Mouse (Mus musculus): ENCODE data around the gene Cyp21a1.
A peak's percentile ranks its signal among the peaks of the same experiment; 100 is the strongest.
"Not testable (repeated sequence)": the region's sequence is repeated elsewhere in the genome, so short reads cannot be mapped to it uniquely, and the experiment has no call there.

The Cyp21a1 gene

DNA sequence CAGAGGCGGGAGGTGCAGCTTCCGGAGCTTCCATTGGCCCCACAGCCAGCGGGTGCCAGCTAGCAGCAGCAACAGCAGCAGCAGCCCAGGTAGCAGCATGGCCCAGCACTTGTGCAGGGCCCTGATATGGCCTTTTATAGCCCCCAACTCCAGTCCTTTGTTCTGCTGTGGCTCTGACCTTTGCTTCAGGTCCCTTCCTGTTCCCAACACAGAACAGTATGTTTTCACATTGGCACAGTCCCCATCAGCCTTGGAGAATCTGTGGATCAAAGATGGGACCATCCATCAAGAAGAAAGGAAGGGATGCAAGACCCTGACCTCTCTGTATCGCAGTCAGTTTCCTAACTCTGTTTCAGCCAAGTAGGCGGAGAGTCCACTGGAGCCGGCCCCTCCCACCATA is at the start of gene Cyp21a1:
Gene Cyp21a1, minus strand, starts transcription at position 261 of the 400 bp plus-strand sequence.
- not testable (repeated sequence) for DNase-seq (ENCODE audit: low spot score)

DNA sequence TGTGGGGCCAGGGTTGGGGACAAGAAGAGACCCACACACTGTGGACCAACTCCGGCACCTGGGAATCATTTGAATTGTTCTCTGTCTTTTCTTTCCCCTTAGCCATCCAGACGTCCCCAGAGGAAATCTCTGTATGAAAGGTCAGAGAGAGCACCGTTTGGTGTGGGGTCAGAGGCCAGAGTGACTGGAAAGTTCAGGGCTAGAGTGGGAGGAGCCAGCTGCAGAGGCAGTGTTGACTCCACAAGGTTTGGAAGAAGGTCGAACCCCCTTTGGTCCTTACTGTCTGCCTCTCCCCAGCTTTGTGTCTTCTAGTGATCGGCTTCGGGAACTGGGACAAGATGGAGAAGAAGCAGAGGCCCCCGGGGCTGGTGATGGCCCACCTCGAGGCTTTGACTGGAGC is 49.1 kb upstream of the Cyp21a1 start:
- no peak for DNase-seq (ENCODE audit: low spot score)

DNA sequence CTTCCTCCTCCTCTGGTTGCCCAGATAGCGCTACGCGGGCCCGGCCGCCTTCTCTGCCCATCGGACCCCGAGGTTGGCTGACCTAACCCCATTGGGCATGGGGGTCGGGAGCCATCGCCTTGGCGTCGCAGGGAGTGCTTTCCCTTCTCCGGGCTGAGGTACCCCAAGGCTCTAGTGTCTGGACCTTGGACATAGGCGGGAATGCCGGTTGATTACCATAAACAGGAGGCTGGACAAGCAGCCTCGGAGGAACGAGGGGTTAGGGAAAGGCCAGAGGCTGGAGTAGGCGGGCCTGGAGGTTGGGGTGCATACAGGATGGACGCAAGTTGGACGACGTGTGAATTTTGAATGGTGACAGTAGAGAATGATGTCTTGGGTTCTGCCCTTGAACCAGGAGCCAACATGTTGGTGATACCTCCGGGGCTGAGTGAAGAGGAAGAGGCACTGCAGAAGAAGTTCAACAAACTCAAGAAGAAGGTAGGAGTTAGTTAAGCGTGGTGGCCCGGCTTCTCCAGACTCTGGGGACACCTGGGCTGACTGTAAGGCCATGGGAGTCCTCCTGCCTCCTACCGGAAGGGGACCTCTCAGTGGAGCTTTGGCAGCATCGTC is 46.3 kb upstream of the Cyp21a1 start:
- no peak for DNase-seq (ENCODE audit: low spot score)

DNA sequence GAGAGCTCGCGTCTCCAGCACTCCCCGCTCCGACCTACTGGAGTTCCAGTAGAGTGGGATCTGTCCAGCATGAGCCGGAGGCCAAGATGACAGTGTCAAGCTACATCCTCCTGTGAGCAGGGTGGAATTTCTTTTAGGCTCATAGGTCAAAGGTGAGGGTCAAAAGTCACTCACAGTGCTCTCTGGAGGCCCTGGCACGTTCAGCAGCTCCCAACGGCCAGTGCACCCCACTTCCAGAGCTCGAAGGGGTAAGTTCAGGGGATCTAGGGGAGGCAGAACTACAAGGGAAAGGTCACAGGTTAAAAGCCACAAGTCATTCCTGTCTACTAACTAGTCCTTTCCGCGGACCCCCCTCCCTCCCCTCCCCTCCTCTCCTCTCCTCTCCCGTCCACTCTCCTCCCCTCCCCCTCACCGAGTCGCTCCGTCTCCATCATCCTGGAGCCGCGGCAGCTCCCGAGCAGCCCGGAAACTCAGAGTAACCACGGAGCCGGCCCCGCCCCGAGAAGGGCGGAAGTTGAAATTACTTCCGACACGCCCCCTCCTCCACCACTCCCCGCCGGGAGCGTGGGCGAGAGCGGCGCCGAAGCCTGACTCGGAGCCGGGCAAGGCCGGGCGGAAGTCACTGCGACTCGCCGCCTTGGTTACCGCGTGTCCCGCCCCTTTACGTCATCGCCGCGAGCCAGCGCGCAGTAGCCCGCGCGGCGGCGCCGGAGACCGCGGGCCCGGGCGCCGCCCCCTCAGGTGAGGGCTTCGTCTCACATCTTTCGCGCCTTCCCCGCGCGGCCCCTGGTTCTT is 45.6 kb upstream of the Cyp21a1 start, which contains the start of the genes Skiv2l and Nelfe:
Gene Skiv2l, minus strand, starts transcription at position 489 of the 795 bp plus-strand sequence.
Gene Nelfe, plus strand, starts transcription at position 670 of the 795 bp plus-strand sequence.
- peak; percentile 97 for DNase-seq (ENCODE audit: low spot score)

DNA sequence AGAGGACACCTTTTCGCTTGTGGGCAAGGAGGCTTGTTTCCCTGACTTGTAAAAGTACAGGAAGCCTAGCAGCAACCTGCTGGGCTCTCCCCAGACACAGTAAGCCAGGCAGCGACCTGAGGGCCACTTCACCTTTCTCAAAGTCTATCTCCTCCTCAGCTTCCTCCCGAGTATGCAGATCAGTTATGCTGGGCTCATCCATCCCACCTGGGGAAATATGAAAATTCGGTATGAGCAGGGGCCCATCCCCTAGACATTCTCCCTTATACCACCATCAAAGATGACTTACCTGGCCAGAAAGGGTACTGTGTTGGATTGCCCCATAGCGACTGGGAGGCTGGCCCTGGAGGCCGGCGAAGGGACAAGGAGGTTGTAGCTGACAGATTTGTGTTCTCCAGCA is 43.3 kb upstream of the Cyp21a1 start:
- no peak for DNase-seq (ENCODE audit: low spot score)

DNA sequence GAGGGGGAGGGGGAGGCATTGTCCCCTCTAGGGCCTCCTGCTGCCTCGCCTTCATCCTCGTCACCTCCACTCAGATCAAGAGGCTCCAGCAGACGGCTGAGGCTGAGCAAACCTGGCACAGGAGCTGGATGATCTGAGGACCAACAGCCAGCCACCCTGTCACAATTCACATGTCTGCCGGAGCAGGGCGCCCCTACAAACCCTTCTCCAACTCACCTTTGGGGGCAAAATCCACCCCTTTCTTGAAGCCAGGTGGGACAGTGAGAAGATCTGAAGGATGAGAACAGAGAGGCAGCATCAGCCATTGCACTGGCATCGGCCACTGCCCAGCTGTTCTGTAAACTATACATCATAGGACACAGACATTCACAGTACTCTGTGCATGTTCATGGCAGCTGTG is 42.8 kb upstream of the Cyp21a1 start:
- no peak for DNase-seq (ENCODE audit: low spot score)

DNA sequence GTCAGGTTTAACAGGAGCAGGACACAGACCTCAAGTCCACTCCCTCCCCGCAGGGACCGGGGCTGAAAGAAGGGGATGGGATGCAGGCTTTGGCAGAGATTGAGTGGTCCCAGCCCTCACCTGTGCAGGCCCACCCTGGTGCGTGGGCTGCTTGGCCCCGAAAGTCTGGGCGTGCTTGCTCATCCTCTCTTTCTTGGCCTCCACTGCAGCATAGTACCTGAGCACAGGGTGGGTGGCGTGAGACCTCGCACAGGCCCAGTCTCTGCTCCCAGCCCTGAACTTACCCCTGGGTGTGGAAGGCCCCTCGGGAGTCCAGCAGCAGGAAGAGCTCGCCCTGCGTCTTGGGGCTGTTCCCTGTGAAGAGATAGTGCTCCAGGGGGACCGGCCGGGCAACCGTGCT is 40.5 kb upstream of the Cyp21a1 start:
- DNase-seq (ENCODE audit: low spot score) = no peak

DNA sequence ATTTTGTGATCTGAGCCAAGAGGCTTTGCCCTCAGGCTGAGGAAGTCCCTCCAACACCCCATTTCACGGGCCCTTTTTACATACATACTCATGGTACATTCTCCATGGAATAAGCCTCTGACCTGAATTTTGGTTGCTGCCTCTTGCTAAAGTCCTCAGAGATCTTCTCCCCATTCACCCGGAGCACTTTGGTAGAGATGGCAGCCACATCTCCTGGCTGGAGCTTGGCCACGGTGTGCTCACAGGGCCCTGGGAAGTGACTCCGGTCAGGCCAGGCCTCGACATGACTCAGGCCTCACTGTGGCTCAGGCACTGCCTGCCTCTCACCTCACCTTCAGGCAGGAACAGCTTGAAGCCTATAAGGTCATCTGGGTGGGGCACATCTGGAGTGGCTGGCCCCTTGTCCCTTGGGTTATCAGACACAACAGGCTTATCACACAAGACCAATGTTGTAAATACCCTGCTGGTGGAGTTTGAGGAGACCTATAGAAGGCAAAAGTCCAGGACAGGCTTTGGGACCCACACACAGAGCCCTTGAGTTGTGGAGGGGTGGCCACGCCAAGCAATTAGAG is 36.5 kb upstream of the Cyp21a1 start:
- DNase-seq (ENCODE audit: low spot score) = no peak

DNA sequence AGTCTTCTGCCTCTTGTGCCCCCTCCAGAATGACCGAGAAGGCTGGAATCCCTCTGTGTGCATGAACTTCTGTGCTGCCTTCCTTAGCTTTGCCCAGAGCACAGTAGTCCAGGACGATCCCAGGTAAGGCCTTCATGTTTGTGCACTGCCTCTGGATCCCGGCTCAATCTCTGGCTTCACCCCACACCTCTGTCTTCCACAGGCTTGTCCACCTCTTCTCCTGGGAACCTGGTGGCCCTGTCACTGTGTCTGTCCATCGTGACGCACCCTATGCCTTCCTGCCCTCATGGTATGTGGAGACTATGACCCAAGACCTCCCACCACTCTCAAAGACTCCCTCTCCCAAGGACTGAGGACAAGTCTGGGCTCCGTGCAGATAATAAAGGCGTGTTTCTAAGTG is 34.4 kb upstream of the Cyp21a1 start:
- no peak for DNase-seq (ENCODE audit: low spot score)

DNA sequence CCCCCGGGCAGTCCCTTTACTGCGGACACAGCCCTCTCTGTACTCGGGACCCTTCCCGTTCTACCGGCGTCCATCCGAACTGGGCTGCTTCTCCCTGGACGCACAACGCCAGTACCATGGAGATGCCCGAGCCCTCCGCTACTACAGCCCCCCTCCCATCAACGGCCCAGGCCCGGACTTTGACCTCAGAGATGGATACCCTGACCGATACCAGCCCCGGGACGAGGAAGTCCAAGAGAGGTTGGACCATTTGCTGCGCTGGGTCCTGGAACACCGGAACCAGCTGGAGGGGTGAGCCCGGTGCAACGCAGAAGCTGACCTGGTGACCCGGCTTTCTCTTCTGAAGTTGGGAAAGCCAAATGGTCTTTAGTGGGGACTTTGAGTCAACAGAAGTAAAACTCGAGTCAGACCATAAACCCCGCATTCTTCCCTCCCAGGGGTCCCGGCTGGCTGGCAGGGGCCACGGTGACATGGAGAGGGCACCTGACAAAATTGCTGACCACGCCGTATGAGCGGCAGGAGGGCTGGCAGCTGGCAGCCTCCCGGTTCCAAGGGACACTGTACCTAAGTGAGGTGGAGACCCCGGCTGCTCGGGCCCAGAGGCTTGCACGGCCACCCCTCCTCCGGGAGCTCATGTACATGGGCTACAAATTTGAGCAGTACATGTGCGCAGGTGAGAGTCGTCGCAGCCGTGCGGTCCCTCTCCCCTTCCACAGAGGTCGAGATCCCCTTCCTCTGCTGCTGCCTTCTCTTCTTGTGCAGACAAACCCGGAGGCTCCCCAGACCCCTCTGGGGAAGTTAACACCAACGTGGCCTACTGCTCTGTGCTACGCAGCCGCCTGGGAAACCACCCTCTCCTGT is 33.3 kb upstream of the Cyp21a1 start:
- no peak for DNase-seq (ENCODE audit: low spot score)

DNA sequence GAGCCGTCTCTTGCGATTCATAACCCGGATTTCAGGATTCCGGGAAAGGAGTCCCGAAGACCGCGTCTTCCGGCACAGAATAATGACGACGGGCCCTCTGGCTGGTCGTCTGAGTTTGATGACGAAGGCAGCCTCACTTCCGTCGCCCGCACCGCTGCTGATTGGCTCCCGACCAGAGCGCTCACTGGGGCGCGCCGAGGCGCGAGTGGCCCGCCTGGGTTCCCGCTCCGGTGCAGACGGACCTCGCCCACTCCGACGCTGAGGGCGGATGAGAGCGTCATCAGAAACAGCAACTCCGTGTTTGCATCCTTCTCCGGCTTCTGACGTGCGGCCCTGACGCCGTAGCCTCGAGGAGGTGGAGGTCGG is 32.5 kb upstream of the Cyp21a1 start, which contains the start of the genes Stk19 and Dxo:
Gene Stk19, minus strand, starts transcription at position 90 of the 366 bp plus-strand sequence.
Gene Dxo, plus strand, starts transcription at position 164 of the 366 bp plus-strand sequence.
- peak; percentile 96 for DNase-seq (ENCODE audit: low spot score)

DNA sequence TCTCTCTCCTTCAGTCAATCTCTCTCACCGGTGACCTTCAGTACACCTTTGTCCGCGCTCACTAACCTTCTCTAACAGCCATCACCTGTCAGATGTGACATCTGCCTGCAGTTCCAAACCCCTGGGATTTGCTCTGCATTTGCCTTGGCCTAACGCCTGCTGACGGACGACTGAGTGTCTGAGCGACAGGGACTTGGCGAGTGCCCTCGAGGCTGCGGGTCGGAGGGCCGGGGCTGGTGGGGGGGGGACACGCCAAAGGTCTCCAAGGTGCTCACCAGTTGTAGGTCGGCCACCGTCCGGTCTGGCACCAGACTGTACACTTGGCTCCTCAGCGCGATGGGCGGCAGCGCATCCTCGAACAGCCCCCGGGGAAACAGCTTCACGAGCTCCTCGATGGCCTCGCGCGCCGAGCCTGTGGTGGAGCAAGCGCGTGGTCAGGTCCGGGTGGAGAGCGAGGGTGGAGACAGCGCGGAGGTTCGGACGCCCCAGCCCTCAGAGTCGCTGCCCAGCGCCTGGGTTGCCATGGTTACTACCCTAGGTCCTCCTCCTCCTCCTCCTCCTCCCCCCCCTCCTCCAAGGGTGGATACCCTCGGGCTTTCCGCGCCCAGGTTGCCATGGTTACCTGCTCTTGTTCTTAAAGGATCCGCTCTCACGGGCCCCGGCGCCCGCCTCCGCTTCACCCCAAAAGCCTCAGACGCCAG is 31.9 kb upstream of the Cyp21a1 start:
- DNase-seq (ENCODE audit: low spot score) = no peak

DNA sequence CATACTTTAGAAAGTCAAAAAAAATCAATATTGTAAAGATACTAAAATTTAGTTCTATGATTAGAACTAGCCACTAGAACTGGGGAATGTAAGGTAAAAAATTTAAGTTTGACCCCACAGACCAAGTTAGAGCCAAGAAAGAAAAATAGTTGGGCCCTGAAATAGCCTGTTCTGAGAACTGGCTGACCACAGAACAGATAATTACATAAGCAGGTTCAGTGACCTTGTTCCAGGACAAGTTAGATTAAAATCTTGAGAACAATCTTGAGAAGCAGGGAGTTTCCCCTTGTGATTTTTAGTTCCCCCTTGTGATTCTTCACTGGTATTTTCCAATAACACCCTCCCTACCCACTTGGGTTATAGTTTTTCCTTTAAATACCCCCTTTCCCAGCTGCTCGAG is 26.4 kb upstream of the Cyp21a1 start:
- not testable (repeated sequence) for DNase-seq (ENCODE audit: low spot score)

DNA sequence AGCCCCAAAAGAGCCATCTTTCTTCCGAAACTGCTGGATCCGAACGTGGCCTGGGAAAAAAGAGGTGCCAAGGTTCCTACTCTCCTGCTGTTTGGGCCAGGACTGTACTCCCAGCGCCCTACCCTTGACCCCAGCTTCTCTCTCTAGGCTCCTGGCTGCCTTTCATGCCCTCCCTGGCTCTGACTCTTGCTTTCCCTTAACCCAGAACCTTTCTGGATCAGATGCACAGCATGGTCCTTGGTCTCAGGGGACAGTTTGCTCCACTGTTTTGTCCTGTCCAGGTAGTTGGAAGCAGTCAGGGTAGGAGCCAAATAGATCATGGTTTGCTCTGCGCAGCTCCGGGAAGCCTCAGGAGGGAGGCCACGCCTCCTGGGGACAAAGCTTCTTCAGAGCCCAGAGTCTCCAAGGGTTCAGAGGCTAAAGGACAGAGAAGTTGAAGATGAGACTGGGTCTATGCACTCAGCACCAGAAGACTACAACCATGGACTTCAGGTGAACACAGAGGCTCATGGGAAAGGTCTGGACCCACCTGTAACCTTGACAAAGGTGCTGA is 10.5 kb upstream of the Cyp21a1 start:
- no peak for DNase-seq (ENCODE audit: low spot score)

DNA sequence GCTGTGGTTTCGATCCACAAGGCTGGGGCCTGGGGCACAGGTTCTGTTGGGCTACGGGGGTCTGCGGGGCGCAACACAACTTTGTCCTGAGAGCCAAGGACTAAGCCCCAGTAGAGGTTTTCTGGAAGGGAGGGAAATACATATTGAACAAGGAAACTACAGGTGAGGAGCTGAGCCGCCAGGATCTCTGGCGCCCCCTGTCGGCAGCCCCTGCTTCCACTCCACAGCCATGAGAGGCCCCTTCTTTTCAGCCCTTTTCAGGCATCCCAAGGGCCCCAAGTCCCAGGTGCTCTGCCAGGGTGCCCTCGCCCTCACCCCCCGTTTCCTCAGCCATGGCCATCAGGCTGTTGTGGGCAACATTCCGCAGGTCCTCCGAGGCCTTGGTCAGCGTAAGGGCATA is 9.4 kb upstream of the Cyp21a1 start:
- DNase-seq (ENCODE audit: low spot score) = peak; percentile 28

DNA sequence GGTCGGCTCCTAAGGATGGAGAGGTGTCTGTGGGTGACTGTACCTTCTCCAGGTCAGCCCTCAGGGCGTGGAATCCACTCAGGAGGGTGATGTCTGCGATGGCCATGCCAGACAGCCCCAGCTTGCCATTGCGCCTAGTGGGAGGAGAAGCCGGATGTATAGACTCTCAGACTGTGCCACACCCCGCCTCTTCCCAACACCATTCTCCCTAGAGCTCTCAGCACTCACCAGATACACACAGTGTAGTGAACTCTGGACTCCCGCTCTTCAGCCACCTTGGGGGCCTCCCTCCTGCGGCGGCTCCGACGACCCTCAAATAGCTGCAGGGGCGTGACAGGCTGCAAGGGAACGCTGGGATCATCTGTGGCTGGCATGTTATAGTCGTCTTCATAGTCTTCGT is 6.9 kb upstream of the Cyp21a1 start:
- DNase-seq (ENCODE audit: low spot score) = no peak

DNA sequence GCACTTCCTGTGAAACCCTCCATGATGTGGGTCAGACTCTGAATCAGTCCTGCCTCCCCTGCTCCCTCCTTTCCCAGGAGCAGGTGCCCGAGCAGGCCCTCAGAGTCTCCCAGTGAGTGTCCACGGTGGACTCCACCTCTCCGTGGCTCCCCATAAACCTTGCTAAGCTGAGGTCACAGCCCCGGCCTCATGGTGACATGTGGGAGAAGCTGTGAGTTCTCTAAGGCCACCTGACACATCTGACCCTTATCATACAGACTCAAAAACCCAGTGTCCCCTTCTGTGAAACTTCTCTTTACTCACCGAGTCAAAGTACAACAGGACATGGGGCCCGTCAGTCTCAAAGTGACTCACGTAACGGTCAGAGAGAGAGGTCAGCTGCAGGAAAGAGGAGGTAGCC is 6.5 kb upstream of the Cyp21a1 start:
- DNase-seq (ENCODE audit: low spot score) = not testable (repeated sequence)

DNA sequence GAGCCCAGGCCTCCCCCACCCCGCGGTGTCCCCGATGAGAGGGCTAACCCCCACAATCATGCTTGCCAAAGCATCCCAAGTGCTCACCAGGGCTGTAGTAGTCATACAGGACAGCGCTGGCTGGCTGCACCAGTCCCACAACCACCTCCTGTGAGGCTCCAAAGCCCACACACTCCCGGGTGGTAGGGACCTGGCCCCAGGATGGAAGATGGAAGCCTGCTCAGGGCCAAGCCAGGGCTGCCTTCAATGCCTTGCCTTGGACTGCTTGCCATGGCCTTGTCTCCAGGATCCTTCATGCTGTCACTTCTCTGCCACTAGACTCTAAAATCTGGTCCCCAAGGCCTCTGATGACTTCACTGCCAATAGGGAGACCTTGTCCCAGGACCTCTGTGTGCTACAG is 6.0 kb upstream of the Cyp21a1 start:
- DNase-seq (ENCODE audit: low spot score) = not testable (repeated sequence)

DNA sequence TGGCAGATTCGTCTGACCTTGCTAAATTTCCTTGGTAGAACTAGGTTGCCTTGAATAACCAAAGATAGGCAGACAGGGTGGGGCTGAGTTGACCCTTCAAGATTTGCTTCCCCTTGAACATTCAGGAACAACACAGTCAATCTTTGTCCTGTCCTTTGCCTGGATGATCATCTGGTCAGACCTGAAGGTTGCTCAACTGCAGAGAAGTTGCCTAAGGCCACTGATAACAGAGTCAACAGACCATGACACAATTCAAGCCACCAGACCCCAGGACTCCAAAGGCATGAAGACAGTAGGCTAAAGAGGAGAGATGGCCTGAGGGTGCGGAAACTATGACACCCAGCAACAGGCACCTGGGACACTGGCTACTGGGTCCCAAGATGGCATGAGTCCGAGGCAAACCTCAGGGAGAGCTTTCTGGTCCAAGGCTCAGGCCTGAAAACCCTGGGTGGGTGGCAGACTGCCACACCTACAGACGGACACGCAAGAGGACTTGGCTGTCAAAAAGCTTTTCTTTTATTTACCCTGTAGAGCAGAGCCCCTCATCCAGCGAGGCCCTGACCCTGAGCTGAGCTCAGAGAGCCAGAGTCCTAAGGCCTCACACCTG is 4.3 kb upstream of the Cyp21a1 start:
- no peak for DNase-seq (ENCODE audit: low spot score)

DNA sequence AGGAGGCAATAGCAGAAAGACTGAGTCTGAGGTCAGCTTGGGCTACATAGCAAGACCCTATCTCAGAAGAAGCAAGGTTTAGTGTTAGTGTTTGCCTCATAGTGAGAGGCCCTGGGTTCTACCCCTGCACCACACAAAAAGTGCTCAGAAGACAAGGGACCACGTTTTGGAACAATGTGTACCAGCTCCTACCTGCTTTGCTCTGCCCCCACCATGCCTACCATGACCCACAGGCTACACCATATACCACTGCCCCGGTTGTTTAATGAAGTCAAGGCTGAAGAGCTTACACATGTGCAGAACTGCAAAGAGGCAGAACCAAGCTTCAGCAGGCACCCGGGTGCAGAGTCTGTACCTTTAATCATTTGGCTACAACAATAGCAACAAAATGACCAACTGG is 2.8 kb upstream of the Cyp21a1 start:
- no peak for DNase-seq (ENCODE audit: low spot score)
